Mouse (Mus musculus) activated CD4-positive, CD25-positive, alpha-beta regulatory T cell, adult 9 weeks (primary cell): ENCODE results near the gene Tdp1. TPM values are rescaled to one million over a fixed set of nuclear protein-coding genes. Genes with fewer than 3 reads are reported as not detected.

Experiments
- polyA plus RNA-seq: library from polyadenylated mRNA; unstranded; fragments of 100-300 nt; shearing (Covaris generic); gene quantifications from one replicate; pipeline ENCODE4 v1.2.1, GENCODE M21; 2017

Gene Tdp1
- 33.5 TPM for polyA plus RNA-seq

GRCm38 (mm10) chr12:99884269-99885261 is at the start of gene Tdp1, which contains the start of gene Efcab11:
Gene Tdp1, plus strand, starts transcription at chr12:99884517.
Gene Efcab11, minus strand, starts transcription at chr12:99884439.

GRCm38 (mm10) chr12:99964301-99965202 is 80.2 kb downstream of the Tdp1 start, which contains the start of gene Kcnk13:
Gene Kcnk13, plus strand, starts transcription at chr12:99964499.

Other genes with a start within 250 kb of the Tdp1 start
- 2.2 TPM for gene Efcab11, start 78 bp upstream of the Tdp1 start, polyA plus RNA-seq
- gene Kcnk13, start 80.0 kb downstream of the Tdp1 start, polyA plus RNA-seq: 0.09 TPM
- gene Psmc1, start 225.6 kb downstream of the Tdp1 start, polyA plus RNA-seq: 179 TPM